Mouse (Mus musculus): Measurements from ENCODE around the gene Raet1e.
"Not testable (repeated sequence)": the region's sequence is repeated elsewhere in the genome, so short reads cannot be mapped to it uniquely, and the experiment has no call there.

Raet1e gene

DNA sequence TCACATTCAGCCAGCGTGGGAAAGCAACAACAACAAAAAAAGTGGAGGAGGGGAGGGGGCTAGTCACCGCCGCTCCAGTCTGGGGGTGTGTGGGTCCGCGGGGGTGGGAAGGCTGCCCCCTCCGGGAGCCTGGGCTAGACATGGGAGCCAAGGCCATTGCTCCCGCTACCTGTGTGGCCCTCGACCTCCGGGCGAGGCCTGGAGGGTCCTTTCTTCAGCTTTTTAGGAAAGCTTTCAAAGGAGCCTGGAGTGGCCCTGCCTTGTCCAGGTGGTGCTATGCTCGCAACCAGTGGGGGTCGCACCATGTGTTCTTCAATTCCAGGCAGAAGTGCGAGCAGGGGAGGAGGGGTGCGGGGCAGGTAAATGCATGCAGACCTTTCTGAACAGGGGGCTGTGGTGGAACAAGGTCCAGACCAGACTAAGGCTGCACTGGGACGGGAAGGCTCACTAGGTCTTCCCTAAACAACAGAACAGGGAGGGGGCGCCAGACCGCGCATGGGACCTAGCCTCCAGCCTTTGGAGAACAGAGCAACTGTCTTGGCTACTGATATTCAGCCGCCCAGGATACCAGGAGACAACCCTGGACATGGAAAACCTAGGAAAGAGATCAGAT lies 116.2 kb downstream of the Raet1e start:
- DNase-seq = no peak

- not testable (repeated sequence) for DNase-seq
These were observed 120.1 kb downstream of the Raet1e start for GRCm38 (mm10) chr10:22278468-22278867.

GRCm38 (mm10) chr10:22282816-22283215 lies 124.4 kb downstream of the Raet1e start:
- no peak for DNase-seq

- DNase-seq = no peak
These were observed 137.3 kb downstream of the Raet1e start for GRCm38 (mm10) chr10:22295676-22296075.

DNA sequence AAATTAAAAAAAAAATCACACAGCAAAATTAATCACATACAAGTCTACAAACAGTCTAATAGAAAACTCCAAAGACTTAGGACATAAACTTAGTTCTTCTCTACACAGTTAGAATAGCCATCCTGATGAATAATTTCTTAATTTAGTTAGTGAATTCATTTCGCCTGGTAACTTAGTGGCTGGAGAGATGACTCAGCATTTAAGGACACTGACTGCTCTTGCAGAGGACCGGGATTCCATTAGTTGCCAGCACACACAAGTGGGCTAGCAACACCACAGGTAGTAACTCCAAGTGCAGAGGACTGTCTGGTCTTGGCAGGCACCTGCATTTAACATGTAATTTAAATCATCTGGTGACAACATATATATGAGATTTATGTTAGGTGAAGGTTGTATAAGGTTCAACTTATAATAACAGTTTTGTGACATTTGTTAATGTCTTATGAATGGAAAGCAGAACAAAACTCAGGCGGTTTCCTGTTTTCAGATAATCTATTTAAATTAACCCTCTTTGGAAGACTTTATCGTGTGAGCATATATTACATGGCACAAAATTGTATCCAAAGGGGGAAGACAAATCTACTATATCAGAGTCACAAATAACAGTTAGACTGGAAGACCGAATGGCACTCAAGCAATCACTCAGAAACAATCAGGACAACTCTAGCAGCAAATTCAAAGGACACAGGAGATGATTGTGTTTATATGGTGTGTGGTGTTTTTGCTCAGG lies 138.8 kb downstream of the Raet1e start:
- DNase-seq = no peak

DNA sequence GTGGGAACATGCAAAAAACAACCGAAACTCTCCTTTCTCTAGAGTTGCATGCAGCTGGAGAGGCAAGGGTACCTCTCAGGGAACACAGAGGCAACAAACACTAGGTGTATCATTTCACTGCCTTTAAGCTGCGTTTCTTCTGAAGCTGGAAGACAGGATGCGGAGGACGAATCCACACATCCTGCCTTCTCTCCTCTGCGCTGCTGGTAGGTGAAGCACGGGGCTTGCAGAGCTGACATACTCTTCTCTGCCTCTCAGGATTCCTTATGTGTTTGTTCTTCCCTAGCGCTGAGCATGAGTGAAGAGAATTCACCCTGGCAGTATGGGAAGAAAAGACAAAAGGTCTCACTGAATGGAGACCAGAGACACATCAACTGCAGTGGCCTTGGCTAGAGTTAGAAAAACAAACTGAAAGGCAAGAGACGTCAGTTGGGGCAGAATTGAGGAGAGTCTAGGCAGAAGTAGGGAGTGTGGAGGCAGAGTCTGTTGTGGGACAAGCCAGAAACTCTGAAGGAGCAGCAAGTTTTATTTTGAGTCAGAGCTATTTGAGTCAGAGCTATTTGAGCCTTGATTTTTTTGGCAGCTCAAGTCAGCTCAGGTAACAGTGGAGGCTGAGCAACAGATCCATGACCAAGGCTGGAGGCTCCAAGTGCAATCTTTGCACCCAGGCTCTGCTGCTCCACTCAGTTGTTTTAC lies 139.5 kb downstream of the Raet1e start:
- no peak for DNase-seq

GRCm38 (mm10) chr10:22299324-22299723 lies 141.0 kb downstream of the Raet1e start:
- no peak for DNase-seq

DNA sequence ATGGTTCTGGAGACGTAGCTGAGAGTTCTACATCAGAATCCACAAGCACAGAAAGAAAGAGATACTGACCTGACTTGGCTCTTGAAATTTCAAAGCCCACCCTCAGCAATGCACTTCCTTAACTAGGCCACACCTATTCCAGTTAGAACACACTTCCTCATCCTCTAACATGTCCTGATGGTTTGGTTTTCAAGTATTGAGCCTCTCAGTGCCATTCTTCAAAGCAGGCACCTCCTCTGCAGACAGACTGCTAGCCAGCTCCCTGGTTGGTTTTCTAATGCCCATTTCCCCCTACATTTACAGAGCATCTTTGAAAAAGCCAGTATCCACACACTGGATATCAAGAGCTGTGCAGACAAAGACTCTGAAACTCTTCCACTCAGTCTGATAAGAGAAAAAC lies 143.3 kb downstream of the Raet1e start:
- DNase-seq = no peak

GRCm38 (mm10) chr10:22302344-22303057 lies 144.1 kb downstream of the Raet1e start:
- DNase-seq = no peak

- no peak for DNase-seq
These were observed 145.4 kb downstream of the Raet1e start for GRCm38 (mm10) chr10:22303736-22304135.

- DNase-seq = no peak
These were observed 147.4 kb downstream of the Raet1e start for GRCm38 (mm10) chr10:22305801-22306200.

- no peak for DNase-seq
These were observed 148.1 kb downstream of the Raet1e start for GRCm38 (mm10) chr10:22306452-22306851.

DNA sequence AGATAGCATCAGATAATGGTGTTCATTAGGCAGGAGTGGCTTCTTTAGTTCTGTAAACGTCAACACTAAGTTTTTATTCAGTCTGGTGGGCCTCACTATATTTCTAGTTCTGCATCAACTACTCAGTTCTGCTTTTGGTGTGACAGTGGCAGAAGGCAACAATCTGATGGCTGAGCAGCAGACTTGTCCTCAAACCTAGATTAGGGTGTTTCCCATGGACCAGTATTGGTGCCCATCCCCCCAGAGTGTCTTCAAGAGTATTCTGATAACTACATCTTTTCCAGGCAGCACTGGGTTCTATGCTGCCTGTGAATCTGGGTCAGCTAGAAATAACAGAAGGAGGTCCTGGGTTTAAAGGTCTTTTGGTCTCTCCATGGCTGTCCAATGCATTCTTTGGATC lies 149.9 kb downstream of the Raet1e start:
- DNase-seq = no peak

DNA sequence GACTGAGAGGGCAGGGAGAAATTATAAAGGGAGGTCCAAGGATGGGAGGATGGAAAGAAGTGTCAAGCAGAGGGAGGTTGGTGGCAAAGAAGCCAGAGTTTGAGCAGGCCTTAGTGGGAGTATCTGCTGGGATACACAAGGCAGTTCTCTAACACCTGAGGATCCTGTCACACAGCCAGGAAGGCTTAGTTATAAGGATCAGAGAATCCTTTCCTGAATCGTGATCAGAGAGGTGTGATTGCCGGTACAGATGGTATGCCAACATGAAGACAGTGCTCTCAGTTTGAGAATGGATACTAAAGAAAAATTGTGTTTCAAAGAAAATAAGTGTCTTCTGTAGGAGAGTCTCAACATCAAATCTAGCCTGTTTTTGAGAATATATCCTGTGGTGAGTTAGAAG lies 164.5 kb downstream of the Raet1e start:
- no peak for DNase-seq

- DNase-seq = not testable (repeated sequence)
These were observed 187.4 kb downstream of the Raet1e start for GRCm38 (mm10) chr10:22345721-22346120.

GRCm38 (mm10) chr10:22353548-22354195 lies 195.3 kb downstream of the Raet1e start:
- not testable (repeated sequence) for DNase-seq

- not testable (repeated sequence) for DNase-seq
These were observed 195.8 kb downstream of the Raet1e start for GRCm38 (mm10) chr10:22354196-22354574.

DNA sequence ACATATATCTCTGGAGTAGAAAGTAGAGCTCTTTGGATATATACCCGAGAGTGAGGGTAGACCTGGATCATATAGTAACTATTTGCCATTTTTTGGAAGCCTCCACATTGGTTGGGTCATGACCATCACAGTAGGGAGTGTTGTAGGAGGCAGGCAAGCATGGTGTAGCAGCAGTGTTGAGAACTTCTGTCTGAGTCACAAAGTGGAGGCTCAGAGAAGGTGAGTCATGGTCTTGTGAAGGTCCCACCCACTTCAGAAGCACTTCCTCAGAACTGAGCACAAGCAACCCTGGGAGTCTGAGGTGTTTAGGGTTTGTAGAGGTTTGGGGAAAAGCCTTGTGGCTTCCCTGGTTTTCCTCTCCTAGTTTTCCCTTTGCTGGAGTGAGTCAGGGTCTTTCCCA lies 199.0 kb downstream of the Raet1e start:
- not testable (repeated sequence) for DNase-seq

DNA sequence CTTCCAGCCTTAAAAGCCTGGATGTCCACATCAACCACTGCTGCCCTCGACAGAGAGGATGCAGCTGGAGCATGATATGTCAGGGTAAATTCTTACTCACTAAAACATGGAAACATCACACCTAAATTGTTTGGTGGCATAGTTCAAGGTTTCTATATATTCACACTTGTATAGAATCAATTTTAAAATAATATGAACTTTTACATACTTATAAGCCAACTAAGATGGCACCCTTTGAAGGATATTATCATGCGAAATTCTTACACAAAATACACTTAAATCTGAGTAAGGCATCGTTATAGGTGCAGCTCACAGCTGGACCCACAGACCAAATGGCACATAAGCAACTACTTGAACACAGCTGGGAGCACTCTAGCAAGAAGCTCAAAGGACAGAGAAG lies 201.9 kb downstream of the Raet1e start, which contains the start of gene Raet1d:
TSS of gene Raet1d (plus strand) at position 301 of the 400 bp plus-strand sequence.
- not testable (repeated sequence) for DNase-seq

- DNase-seq = not testable (repeated sequence)
These were observed 202.6 kb downstream of the Raet1e start for GRCm38 (mm10) chr10:22360957-22361356.

- not testable (repeated sequence) for DNase-seq
These were observed 203.3 kb downstream of the Raet1e start for GRCm38 (mm10) chr10:22361415-22362352.
